Mouse (Mus musculus): ENCODE results near the gene Polr2l.
A peak's percentile ranks its signal among the peaks of the same experiment; 100 is the strongest.

Polr2l gene

DNA sequence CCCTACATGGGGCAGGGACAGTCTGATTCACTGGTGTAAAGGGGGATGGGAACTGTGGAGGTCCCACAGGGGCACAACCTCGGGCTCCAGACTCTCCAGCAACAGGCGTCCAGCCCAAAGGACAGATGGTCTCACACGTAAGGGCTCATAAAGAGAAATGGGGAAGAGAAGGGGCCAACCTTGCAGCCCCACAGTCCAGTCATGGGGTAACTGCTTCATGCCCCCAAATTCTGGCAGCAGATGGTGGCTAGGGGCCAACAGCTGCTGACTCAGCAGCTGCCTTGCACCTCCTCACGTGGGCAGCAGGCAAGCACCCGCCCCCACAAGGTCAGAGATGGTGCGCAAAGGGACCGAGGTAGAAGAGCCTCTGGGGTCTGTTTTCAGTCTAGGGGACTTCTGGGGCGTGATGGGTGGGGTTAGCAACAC is 42.7 kb downstream of the Polr2l start:
- no peak for DNase-seq (ENCODE audit: low spot score)

DNA sequence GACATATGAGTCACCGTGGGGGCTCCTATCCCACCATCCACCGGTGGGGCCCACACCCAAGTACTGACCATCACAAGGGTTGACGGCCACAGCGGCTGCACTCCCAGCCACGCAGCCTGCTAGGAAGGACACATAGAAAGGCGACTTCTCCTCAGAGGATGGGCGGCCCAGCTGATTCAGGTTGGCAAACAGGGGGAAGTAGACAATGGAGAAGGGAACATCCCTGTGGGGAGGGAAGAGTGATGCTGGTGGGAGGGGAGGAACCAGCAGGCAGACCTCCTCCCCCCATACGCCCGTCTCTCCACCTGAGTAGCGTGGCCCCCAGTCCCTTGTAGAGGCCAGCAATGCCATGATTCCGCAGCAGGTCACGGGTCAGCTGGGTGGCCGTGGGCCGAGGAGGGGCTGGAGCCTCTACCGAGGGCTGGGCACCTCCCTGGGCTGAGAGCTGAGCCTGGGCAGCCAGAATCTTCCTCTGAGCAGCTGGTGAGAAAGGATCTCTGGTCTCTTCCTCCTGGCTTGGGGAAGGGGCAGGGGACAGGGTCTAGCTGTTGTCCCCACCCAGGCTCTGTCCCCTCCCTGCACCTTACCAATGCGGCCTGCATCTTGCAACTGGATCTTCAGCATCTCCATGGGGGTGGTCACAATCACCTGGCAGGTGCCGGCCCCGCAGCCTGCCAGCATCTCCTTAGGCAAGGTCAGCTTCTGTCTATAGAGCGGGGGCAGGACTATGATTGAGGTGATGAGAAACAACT is 43.3 kb downstream of the Polr2l start:
- no peak for DNase-seq (ENCODE audit: low spot score)

DNA sequence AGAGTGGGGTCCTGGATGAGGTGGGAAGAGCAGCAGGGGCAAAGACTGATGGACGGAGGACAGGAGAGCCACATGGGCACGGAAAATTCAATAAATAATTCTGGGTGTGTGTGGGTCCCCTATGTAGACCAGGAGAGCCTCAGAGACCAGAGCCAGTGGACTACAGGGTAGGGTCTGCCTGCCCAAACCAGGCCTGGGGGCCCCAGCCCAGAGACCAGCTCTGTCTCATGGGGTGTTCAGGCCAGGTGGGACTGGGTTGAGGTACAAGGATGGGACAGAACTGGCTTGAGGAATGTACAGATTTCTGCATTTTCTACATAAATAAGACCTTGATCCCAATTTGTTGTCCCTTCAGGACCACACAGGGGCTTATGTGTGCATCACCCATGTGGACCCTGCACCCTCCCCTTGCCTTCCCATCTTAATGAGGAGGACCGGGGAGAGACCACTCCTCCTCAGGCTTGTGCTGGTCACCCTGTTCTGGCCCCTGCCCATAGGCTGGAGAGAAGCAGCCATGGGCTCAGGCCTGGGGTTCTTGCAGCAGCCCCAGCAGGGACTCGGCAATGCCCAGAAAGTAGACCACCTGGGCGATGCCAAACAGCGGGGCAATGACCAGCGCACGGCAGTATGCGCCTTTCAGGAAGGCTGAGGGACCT is 44.2 kb downstream of the Polr2l start:
- no peak for DNase-seq (ENCODE audit: low spot score)

DNA sequence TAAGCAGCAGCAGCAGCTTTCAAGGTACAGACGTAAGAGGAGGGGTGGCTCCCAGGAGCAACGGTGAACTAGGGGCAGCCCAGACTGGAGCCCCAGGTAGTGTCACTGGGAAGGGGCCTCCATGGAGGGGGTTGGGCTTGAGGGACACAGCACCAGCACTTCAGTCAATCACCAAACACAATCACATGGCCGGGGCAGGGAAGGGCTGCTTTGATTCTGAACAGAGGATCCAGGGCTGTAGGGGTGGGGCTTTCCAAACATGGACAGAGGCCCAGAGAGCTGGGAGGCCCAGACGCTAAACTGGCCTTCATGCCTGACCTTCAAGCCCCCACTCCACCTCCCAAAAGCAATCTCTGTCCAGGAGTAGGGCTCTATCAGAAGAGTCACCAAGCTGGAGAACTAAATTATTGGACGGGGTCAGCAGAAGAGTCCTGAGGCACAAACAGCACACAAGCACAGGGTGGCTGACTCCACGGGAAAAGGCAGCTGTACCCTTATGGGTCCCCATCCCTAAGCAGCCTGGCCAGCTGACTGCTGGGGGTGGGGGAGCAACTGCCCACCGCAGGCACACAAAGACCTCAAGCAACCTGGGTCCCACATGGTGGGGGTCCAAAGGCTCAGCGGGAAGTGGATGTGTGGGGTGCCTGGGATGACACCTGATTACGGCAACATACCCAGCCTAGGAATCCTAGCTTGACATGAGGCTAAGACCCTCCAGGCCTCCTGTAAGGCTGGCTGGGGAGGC is 44.9 kb downstream of the Polr2l start:
- DNase-seq (ENCODE audit: low spot score) = no peak

DNA sequence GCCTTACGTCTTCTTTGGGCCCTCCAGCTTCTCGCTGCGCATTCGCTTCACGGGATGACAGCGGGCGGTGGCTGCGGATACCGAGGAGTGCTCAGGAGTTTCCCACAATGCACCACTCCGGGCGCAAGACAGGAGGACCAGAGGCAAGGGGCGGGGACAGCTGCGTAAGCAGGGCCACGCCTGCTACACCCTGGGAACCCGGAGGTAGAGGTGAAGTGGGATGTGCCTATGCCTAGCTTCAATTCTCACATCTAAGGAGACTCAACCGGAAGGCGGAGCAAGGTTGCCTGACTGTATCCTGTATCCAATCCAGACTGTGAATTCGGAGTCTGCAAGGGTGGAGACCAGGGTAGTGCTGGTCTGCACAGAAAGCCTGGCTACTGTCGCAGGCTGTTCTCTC is 45.6 kb downstream of the Polr2l start, which contains the start of gene Cend1:
TSS of gene Cend1 (minus strand) at position 182 of the 400 bp plus-strand sequence.
- peak; percentile 30 for DNase-seq (ENCODE audit: low spot score)

DNA sequence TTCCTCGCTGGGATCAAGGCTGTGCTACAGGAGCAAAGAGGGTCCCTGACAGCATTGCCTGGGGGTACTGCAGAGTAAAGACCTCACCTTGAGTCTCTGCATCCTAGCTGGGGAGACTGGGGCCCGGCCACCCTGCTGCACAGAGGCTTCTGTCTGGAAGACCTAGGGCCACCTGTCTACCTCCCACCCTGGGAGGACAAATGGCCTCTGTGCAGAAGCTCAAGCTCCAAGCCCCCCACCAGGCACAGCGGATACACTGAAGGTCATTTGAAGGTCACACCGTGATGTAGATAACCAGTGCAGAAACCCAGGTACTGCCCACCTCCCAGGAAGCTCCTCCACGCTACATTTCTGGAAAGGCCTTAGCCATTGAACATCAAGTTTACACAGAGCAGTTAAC is 46.2 kb downstream of the Polr2l start:
- DNase-seq (ENCODE audit: low spot score) = no peak

DNA sequence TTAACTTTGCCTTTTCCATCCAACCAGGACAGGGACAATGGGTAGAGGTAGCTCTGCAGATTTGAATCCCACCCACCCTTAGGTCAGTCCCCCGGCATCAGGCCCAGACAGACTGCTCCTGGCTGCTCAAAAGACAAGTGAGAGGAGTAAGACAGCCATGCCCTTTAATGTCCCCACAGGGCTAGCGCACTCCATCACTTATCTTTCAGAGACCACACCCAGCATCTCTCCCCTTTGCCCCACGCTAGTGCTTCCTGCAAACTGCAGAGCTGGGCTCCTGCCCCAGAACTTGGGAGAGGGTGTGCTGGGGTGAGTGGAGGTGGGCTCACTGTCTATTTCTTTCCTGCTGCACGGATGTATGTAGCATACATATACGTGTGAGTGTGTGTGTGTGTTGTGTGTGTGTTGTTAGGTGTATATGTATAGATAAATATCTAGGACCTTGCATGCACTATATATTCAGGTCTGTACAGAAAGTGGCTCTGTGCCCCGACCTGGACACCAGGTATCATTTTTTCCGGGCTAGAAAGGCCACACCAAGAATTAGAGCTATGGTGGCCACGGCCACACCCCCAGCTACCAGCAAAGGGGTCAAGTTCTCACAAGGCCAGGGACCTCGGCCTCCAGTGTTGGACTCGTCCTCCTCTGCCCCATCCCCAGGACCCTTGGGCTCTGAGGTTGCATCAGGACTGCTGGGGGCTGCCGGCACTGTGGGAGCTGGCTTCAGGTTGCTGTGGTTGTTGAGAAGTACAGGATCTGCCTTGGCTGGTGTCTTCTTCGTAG is 47.8 kb downstream of the Polr2l start:
- DNase-seq (ENCODE audit: low spot score) = no peak

DNA sequence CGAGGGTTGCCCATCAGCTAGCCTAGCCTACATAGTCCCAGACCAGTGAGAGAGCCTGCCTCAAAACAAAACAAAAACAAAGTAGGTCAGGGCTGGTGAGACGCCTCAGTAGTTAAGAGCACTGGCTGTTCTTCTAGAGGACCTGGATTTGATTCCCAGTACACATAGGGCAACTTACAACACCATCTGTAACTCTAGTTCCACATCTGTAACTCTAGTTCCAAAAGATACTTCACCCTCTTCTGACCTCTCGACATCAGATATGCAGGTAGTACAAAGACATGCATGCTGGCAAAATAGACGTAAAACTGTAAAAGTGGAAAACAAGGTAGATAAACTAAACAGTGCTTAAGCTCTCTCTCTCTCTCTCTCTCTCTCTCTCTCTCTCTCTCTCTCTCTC is 51.1 kb downstream of the Polr2l start:
- DNase-seq (ENCODE audit: low spot score) = no peak

All from lung, postnatal 25 days (tissue).